8 mouse cellular contexts compared by ENCODE assay signal in genomic region chr7:99979546-99980131, GRCm38 (mm10). TPM values are rescaled to one million over a fixed set of nuclear protein-coding genes. Genes with fewer than 3 reads are reported as not detected.
DNase-seq lines count a peak whose midpoint lies in the region; ATAC-seq and TF ChIP-seq lines count a peak whose summit lies in the region.

No protein-coding gene starts in this region.

- no peaks in the 10 kb centered on the region for H3K36me3 ChIP-seq in hindbrain, postnatal 0 days (ENCODE audit: insufficient read depth, low read length)
- H3K36me3 ChIP-seq in liver, embryonic 13.5 days, result no peaks in the 10 kb centered on the region
- no peaks in the 10 kb centered on the region for H3K36me3 ChIP-seq in neural tube, embryonic 12.5 days

- no peaks in the 10 kb centered on the region for H3K9me3 ChIP-seq in hindbrain, postnatal 0 days (ENCODE audit: low read length)
- H3K9me3 ChIP-seq in liver, embryonic 13.5 days (replicated peaks), result no peaks in the 10 kb centered on the region
- H3K9me3 ChIP-seq in neural tube, embryonic 12.5 days, result no peaks in the 10 kb centered on the region; the same call in 1 of the 2 replicates

- peak; percentile 61 for ATAC-seq in hindbrain, postnatal 0 days
- peak; percentile 78 for ATAC-seq in liver, embryonic 13.5 days (ENCODE audit: low read depth)
- ATAC-seq in neural tube, embryonic 12.5 days (ENCODE audit: low FRiP score, low read depth), result peak; percentile 81

- peak; percentile 27 to 40 for DNase-seq in thymus, adult 18-20 months
- no peak for DNase-seq in thymus, postnatal 0 days (ENCODE audit: low spot score)
- peak; percentile 33 for DNase-seq in cerebellum, adult 8-10 months
- DNase-seq in gastrocnemius, postnatal 10 days, result peak; percentile 54
- DNase-seq in hindbrain, postnatal 0 days (ENCODE audit: low spot score), result peak; percentile 55
- peak; percentile 40 for DNase-seq in liver, embryonic 13.5 days
- DNase-seq in urinary bladder, postnatal 14 days (ENCODE audit: low spot score), result peak; percentile 46

- peaks cover 8% of the 10 kb centered on the region; the same call in 1 of the 2 replicates for H3K4me1 ChIP-seq in hindbrain, postnatal 0 days (ENCODE audit: insufficient read depth, low read length)
- H3K4me1 ChIP-seq in liver, embryonic 13.5 days (replicated peaks), result peaks cover 43% of the 10 kb centered on the region
- peaks cover 16% of the 10 kb centered on the region for H3K4me1 ChIP-seq in neural tube, embryonic 12.5 days

- H3K27me3 ChIP-seq in hindbrain, postnatal 0 days (ENCODE audit: insufficient read depth, low read length), result no peaks in the 10 kb centered on the region
- no peaks in the 10 kb centered on the region for H3K27me3 ChIP-seq in liver, embryonic 13.5 days
- H3K27me3 ChIP-seq in neural tube, embryonic 12.5 days (replicated peaks), result no peaks in the 10 kb centered on the region

- peak overlapping the region; percentile 98 for H3K27ac ChIP-seq in hindbrain, postnatal 0 days
- peak overlapping the region; percentile 85 for H3K27ac ChIP-seq in liver, embryonic 13.5 days
- H3K27ac ChIP-seq in neural tube, embryonic 12.5 days, result peak overlapping the region; percentile 94

- TF ChIP-seq CTCF in hindbrain, postnatal 0 days (IDR thresholded peaks at IDR 0.05; ENCODE audit: low read depth), result no peak

- WGBS in hindbrain, postnatal 0 days, result under 1% methylated on average over 37 of the region's 51 CpGs
- WGBS in liver, embryonic 13.5 days (ENCODE audit: insufficient replicate concordance), result under 1% methylated on average over 47 of the region's 51 CpGs
- WGBS in neural tube, embryonic 12.5 days, result under 1% methylated on average over 50 of the region's 51 CpGs

- H3K4me3 ChIP-seq in hindbrain, postnatal 0 days (ENCODE audit: low read length), result peak overlapping the region; percentile 96
- peak overlapping the region; percentile 93 for H3K4me3 ChIP-seq in liver, embryonic 13.5 days (replicated peaks)
- H3K4me3 ChIP-seq in neural tube, embryonic 12.5 days, result peak overlapping the region; percentile 97

- peak overlapping the region; percentile 99 for H3K9ac ChIP-seq in hindbrain, postnatal 0 days (replicated peaks; ENCODE audit: low read length)
- peak overlapping the region; percentile 96 for H3K9ac ChIP-seq in liver, embryonic 13.5 days
- peak overlapping the region; percentile 98 for H3K9ac ChIP-seq in neural tube, embryonic 12.5 days

- peak overlapping the region; percentile 88 for H3K4me2 ChIP-seq in hindbrain, postnatal 0 days (ENCODE audit: low read depth, low read length)
- H3K4me2 ChIP-seq in liver, embryonic 13.5 days, result peak overlapping the region; percentile 98
- H3K4me2 ChIP-seq in neural tube, embryonic 12.5 days (replicated peaks), result peak overlapping the region; percentile 74

RNA-seq across cellular contexts. Expression of gene Rnf169, which starts 0.6 kb away (rescaled TPM):
- 5.0 and 7.0 TPM in 2 replicates for polyA plus RNA-seq in thymus, postnatal 0 days (2015; fragmentation: Nextera tagmentation; extraction: Ambion mirVana)
- total RNA-seq in gastrocnemius, postnatal 10 days (2021), result 10 to 100 TPM in 1 of 2 experiments, 1 to 10 TPM in 1; 9.2 to 10.5 TPM
- 13.9 and 14.2 TPM in 2 replicates for total RNA-seq in hindbrain, postnatal 0 days (2014; rRNA removed)
- 2.6 and 2.7 TPM in 2 replicates for polyA plus RNA-seq in hindbrain, postnatal 0 days (2015; fragmentation: Nextera tagmentation; extraction: Ambion mirVana)
- 1.2 and 1.3 TPM in 2 replicates for polyA plus RNA-seq in liver, embryonic 13.5 days (2015; fragmentation: Nextera tagmentation; extraction: Ambion mirVana)
- polyA plus RNA-seq in neural tube, embryonic 12.5 days (2016; fragmentation: Nextera tagmentation; extraction: Ambion mirVana), result 7.2 TPM in 2 replicates

RNA-seq across cellular contexts. Expression of gene Chrdl2, which starts 26.3 kb away (rescaled TPM):
- polyA plus RNA-seq in thymus, postnatal 0 days (2015; fragmentation: Nextera tagmentation; extraction: Ambion mirVana), result 0.08 TPM in 1 of 2 replicates, not detected in the other
- 1 to 10 TPM; 2.5 to 3.3 TPM for total RNA-seq in gastrocnemius, postnatal 10 days (2021)
- total RNA-seq in hindbrain, postnatal 0 days (2014; rRNA removed), result 0.43 and 1.8 TPM in 2 replicates
- polyA plus RNA-seq in hindbrain, postnatal 0 days (2015; fragmentation: Nextera tagmentation; extraction: Ambion mirVana), result 1.8 and 2.2 TPM in 2 replicates
- not detected in 2 replicates for polyA plus RNA-seq in liver, embryonic 13.5 days (2015; fragmentation: Nextera tagmentation; extraction: Ambion mirVana)
- 0.26 and 0.30 TPM in 2 replicates for polyA plus RNA-seq in neural tube, embryonic 12.5 days (2016; fragmentation: Nextera tagmentation; extraction: Ambion mirVana)
